Mouse (Mus musculus) brain, embryonic 14.5 days (tissue): Measurements from ENCODE around the gene Podxl2.

Source experiments
- CTCF ChIP-seq: fragments of 200-500 bp; IDR thresholded peaks from 2 replicates; pipeline ENCODE4 v1.5.1; 2012; ENCODE audit warnings: inconsistent platforms, mild to moderate bottlenecking, moderate library complexity, borderline replicate concordance; ENCODE audit not compliant: insufficient read depth, insufficient read length; ENCODE audit errors: extremely low read depth
- POLR2A ChIP-seq: fragments of 200-500 bp; IDR thresholded peaks from 2 replicates; pipeline ENCODE4 v1.6.1; 2012; ENCODE audit warnings: mild to moderate bottlenecking, inconsistent platforms, borderline replicate concordance; ENCODE audit not compliant: poor library complexity, insufficient read depth, insufficient read length, severe bottlenecking; ENCODE audit errors: extremely low read depth

DNA sequence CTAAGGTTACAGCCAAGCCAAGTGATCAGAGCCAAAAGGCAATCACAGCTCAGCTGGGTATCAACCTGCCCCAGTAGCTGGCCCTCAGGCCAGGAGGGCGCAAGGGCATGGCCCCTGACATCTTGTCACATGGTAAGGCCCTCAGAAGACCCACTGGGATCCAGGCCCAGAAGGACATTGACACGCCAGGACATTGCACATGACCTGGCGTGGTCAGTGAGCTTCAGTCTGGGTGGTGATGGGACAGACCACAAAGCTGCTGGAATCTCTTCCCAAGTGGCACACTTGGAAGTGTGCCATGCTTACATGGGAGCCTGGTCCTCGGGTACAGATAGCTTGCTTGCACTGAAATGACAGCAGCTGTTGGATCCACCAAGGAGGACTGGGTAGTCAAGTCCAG, 38.2 kb upstream of the Podxl2 start:
- no peak for TF ChIP-seq POLR2A
- TF ChIP-seq CTCF = no peak
